Mouse (Mus musculus): Measurements from ENCODE around the gene Smim13. TPM values are rescaled to one million over a fixed set of nuclear protein-coding genes. Genes with fewer than 3 reads are reported as not detected.

Smim13 gene
- total RNA-seq, 1 experiment = 5.5 TPM

GRCm38 (mm10) chr13:41238035-41238804 is 11.4 kb upstream of the Smim13 start:
- in situ Hi-C loops (cut with MboI; ENCODE audit: low sequenced_read_pairs in 2 of 2, unreplicated experiment in 2 of 2) = loop anchor here (5.0 to 25.0 kb wide), 4 partner anchors 151 to 401 kb away; partner anchors contain the start of gene Mak (in 1 of the 2)
- H3K36me3 ChIP-seq (ENCODE audit: control insufficient read depth, insufficient read depth, low read length, poor library complexity, severe bottlenecking) = no peaks in the 10 kb centered on the region
- no peak for TF ChIP-seq ZC3H11A (IDR thresholded peaks at IDR 0.05; ENCODE audit: borderline replicate concordance, low read depth, low read length)
- TF ChIP-seq MAFK (IDR thresholded peaks at IDR 0.05; ENCODE audit: insufficient read depth, low read depth, low read length) = no peak
- TF ChIP-seq HCFC1 (IDR thresholded peaks at IDR 0.05; ENCODE audit: borderline replicate concordance, insufficient read depth, low read length) = no peak
- no peak for TF ChIP-seq ZNF384 (IDR thresholded peaks at IDR 0.05; ENCODE audit: low read depth, low read length)
- no peak for TF ChIP-seq CHD2 (IDR thresholded peaks at IDR 0.05; ENCODE audit: low read depth, low read length)
- H3K27ac ChIP-seq (ENCODE audit: insufficient read depth, low read depth, low read length, poor library complexity, severe bottlenecking) = no peak overlapping the region
- H3K4me3 ChIP-seq (ENCODE audit: insufficient read depth in 1 of 2, low read depth in 1 of 2, low read length in 2 of 2, poor library complexity in 1 of 2, severe bottlenecking in 1 of 2) = no peak overlapping the region
- no peak for DNase-seq (ENCODE audit: low read depth, low spot score)
- no peaks in the 10 kb centered on the region for H3K4me1 ChIP-seq (ENCODE audit: control insufficient read depth in 2 of 2, insufficient read depth in 2 of 2, low read length in 2 of 2, poor library complexity in 1 of 2)
- no peaks in the 10 kb centered on the region for H3K9me3 ChIP-seq (ENCODE audit: control insufficient read depth, insufficient read depth, low read depth, low read length)
- H3K9ac ChIP-seq (ENCODE audit: insufficient read depth, low read depth, low read length, poor library complexity, severe bottlenecking) = no peak overlapping the region

- peak; percentile 61 for DNase-seq (ENCODE audit: low read depth, low spot score)
- no peaks in the 10 kb centered on the region for H3K36me3 ChIP-seq (ENCODE audit: control insufficient read depth, insufficient read depth, low read length, poor library complexity, severe bottlenecking)
- peak; percentile 99 for TF ChIP-seq ZNF384 (IDR thresholded peaks at IDR 0.05; ENCODE audit: low read depth, low read length)
- no peak for TF ChIP-seq MAFK (IDR thresholded peaks at IDR 0.05; ENCODE audit: insufficient read depth, low read depth, low read length)
- TF ChIP-seq HCFC1 (IDR thresholded peaks at IDR 0.05; ENCODE audit: borderline replicate concordance, insufficient read depth, low read length) = no peak
- TF ChIP-seq CHD2 (IDR thresholded peaks at IDR 0.05; ENCODE audit: low read depth, low read length) = no peak
- peak; percentile 96 for TF ChIP-seq ZC3H11A (IDR thresholded peaks at IDR 0.05; ENCODE audit: borderline replicate concordance, low read depth, low read length)
These were observed 10.9 kb upstream of the Smim13 start for GRCm38 (mm10) chr13:41238805-41239130.

GRCm38 (mm10) chr13:41241557-41241956 is 8.1 kb upstream of the Smim13 start:
- no peak overlapping the region for H3K9ac ChIP-seq (ENCODE audit: insufficient read depth, low read depth, low read length, poor library complexity, severe bottlenecking)
- no peaks in the 10 kb centered on the region for H3K4me1 ChIP-seq (ENCODE audit: control insufficient read depth in 2 of 2, insufficient read depth in 2 of 2, low read length in 2 of 2, poor library complexity in 1 of 2)
- no peaks in the 10 kb centered on the region for H3K36me3 ChIP-seq (ENCODE audit: control insufficient read depth, insufficient read depth, low read length, poor library complexity, severe bottlenecking)
- no peak overlapping the region for H3K4me3 ChIP-seq (ENCODE audit: insufficient read depth in 1 of 2, low read depth in 1 of 2, low read length in 2 of 2, poor library complexity in 1 of 2, severe bottlenecking in 1 of 2)
- H3K9me3 ChIP-seq (ENCODE audit: control insufficient read depth, insufficient read depth, low read depth, low read length) = no peaks in the 10 kb centered on the region
- H3K27ac ChIP-seq (ENCODE audit: insufficient read depth, low read depth, low read length, poor library complexity, severe bottlenecking) = no peak overlapping the region
- DNase-seq (ENCODE audit: low read depth, low spot score) = no peak
- in situ Hi-C loops (cut with MboI; ENCODE audit: low sequenced_read_pairs in 2 of 2, unreplicated experiment in 2 of 2) = loop anchor here in 1 of 2 experiments (25.0 kb wide), 2 partner anchors 154 to 404 kb away; partner anchors contain the start of gene Mak
- TF ChIP-seq ZNF384 (IDR thresholded peaks at IDR 0.05; ENCODE audit: low read depth, low read length) = no peak
- no peak for TF ChIP-seq CHD2 (IDR thresholded peaks at IDR 0.05; ENCODE audit: low read depth, low read length)
- no peak for TF ChIP-seq HCFC1 (IDR thresholded peaks at IDR 0.05; ENCODE audit: borderline replicate concordance, insufficient read depth, low read length)
- no peak for TF ChIP-seq MAFK (IDR thresholded peaks at IDR 0.05; ENCODE audit: insufficient read depth, low read depth, low read length)
- no peak for TF ChIP-seq ZC3H11A (IDR thresholded peaks at IDR 0.05; ENCODE audit: borderline replicate concordance, low read depth, low read length)

More at GRCm38 (mm10) chr13:41238805-41239130, 10.9 kb upstream of the Smim13 start:
- in situ Hi-C loops (cut with MboI; ENCODE audit: low sequenced_read_pairs in 2 of 2, unreplicated experiment in 2 of 2) = loop anchor here (5.0 to 25.0 kb wide), 4 partner anchors 151 to 401 kb away; partner anchors contain the start of gene Mak (in 1 of the 2)
- no peak overlapping the region for H3K4me3 ChIP-seq (ENCODE audit: insufficient read depth in 1 of 2, low read depth in 1 of 2, low read length in 2 of 2, poor library complexity in 1 of 2, severe bottlenecking in 1 of 2)
- H3K27ac ChIP-seq (ENCODE audit: insufficient read depth, low read depth, low read length, poor library complexity, severe bottlenecking) = no peak overlapping the region
- H3K9ac ChIP-seq (ENCODE audit: insufficient read depth, low read depth, low read length, poor library complexity, severe bottlenecking) = no peak overlapping the region
- no peaks in the 10 kb centered on the region for H3K9me3 ChIP-seq (ENCODE audit: control insufficient read depth, insufficient read depth, low read depth, low read length)
- no peaks in the 10 kb centered on the region for H3K4me1 ChIP-seq (ENCODE audit: control insufficient read depth in 2 of 2, insufficient read depth in 2 of 2, low read length in 2 of 2, poor library complexity in 1 of 2)

GRCm38 (mm10) chr13:41244306-41244830 is 5.3 kb upstream of the Smim13 start:
- H3K27ac ChIP-seq (ENCODE audit: insufficient read depth, low read depth, low read length, poor library complexity, severe bottlenecking) = no peak overlapping the region
- H3K4me3 ChIP-seq (ENCODE audit: insufficient read depth in 1 of 2, low read depth in 1 of 2, low read length in 2 of 2, poor library complexity in 1 of 2, severe bottlenecking in 1 of 2) = no peak overlapping the region
- H3K4me1 ChIP-seq (ENCODE audit: control insufficient read depth in 2 of 2, insufficient read depth in 2 of 2, low read length in 2 of 2, poor library complexity in 1 of 2) = no peaks in the 10 kb centered on the region
- no peaks in the 10 kb centered on the region for H3K36me3 ChIP-seq (ENCODE audit: control insufficient read depth, insufficient read depth, low read length, poor library complexity, severe bottlenecking)
- DNase-seq (ENCODE audit: low read depth, low spot score) = no peak
- no peak for TF ChIP-seq ZNF384 (IDR thresholded peaks at IDR 0.05; ENCODE audit: low read depth, low read length)
- TF ChIP-seq MAFK (IDR thresholded peaks at IDR 0.05; ENCODE audit: insufficient read depth, low read depth, low read length) = no peak
- TF ChIP-seq CHD2 (IDR thresholded peaks at IDR 0.05; ENCODE audit: low read depth, low read length) = no peak
- no peak for TF ChIP-seq ZC3H11A (IDR thresholded peaks at IDR 0.05; ENCODE audit: borderline replicate concordance, low read depth, low read length)
- TF ChIP-seq HCFC1 (IDR thresholded peaks at IDR 0.05; ENCODE audit: borderline replicate concordance, insufficient read depth, low read length) = no peak
- H3K9ac ChIP-seq (ENCODE audit: insufficient read depth, low read depth, low read length, poor library complexity, severe bottlenecking) = no peak overlapping the region
- H3K9me3 ChIP-seq (ENCODE audit: control insufficient read depth, insufficient read depth, low read depth, low read length) = no peaks in the 10 kb centered on the region
- in situ Hi-C loops (cut with MboI; ENCODE audit: low sequenced_read_pairs in 2 of 2, unreplicated experiment in 2 of 2) = loop anchor here in 1 of 2 experiments (25.0 kb wide), 2 partner anchors 157 to 407 kb away; partner anchors contain the start of gene Mak
